8 mouse cellular contexts compared by ENCODE assay signal in genomic region chr11:77737289-77737688, GRCm38 (mm10). TPM values are rescaled to one million over a fixed set of nuclear protein-coding genes. Genes with fewer than 3 reads are reported as not detected.
A peak's percentile ranks its signal among the peaks of the same experiment; 100 is the strongest.
DNase-seq lines count a peak whose midpoint lies in the region; ATAC-seq and TF ChIP-seq lines count a peak whose summit lies in the region.

No protein-coding gene starts in this region.

- H3K27ac ChIP-seq in heart, embryonic 11.5 days (ENCODE audit: low read depth, low read length) = no peak overlapping the region
- H3K27ac ChIP-seq in heart, embryonic 10.5 days = no peak overlapping the region
- no peak overlapping the region for H3K27ac ChIP-seq in left cerebral cortex, adult 2 months
- H3K27ac ChIP-seq in testis, adult 2 months (ENCODE audit: control insufficient read depth, insufficient read depth, low read depth, low read length) = no peak overlapping the region

- H3K4me2 ChIP-seq in heart, embryonic 11.5 days = no peak overlapping the region

- no peaks in the 10 kb centered on the region for H3K9me3 ChIP-seq in heart, embryonic 11.5 days (replicated peaks; ENCODE audit: control insufficient read depth, low read length)
- H3K9me3 ChIP-seq in heart, embryonic 10.5 days = no peaks in the 10 kb centered on the region

- no peak for TF ChIP-seq POLR2A in testis, adult 2 months (IDR thresholded peaks at IDR 0.05; ENCODE audit: control insufficient read depth, low read depth, low read length)

- WGBS in heart, embryonic 11.5 days (ENCODE audit: insufficient replicate concordance) = under 1% methylated on average over 6 of the region's 6 CpGs
- WGBS in heart, embryonic 10.5 days = 2% methylated on average over 6 of the region's 6 CpGs

- no peaks in the 10 kb centered on the region for H3K4me1 ChIP-seq in heart, embryonic 11.5 days (ENCODE audit: control insufficient read depth, insufficient read depth, low read length)
- 0 out of 2 replicates have a peak, but pooled peaks cover 3% of the 10 kb centered on the region for H3K4me1 ChIP-seq in heart, embryonic 10.5 days
- no peaks in the 10 kb centered on the region for H3K4me1 ChIP-seq in testis, adult 2 months (ENCODE audit: control insufficient read depth, insufficient read depth, low read length)

- no peak for ATAC-seq in heart, embryonic 11.5 days (replicated peaks; ENCODE audit: insufficient number of reproducible peaks, low FRiP score, low TSS enrichment)

- no peak overlapping the region for H3K4me3 ChIP-seq in heart, embryonic 11.5 days (ENCODE audit: low read depth, low read length)
- no peak overlapping the region for H3K4me3 ChIP-seq in heart, embryonic 10.5 days
- H3K4me3 ChIP-seq in left cerebral cortex, adult 2 months = no peak overlapping the region
- H3K4me3 ChIP-seq in testis, adult 2 months (ENCODE audit: control insufficient read depth, low read depth, low read length) = no peak overlapping the region

- H3K36me3 ChIP-seq in heart, embryonic 11.5 days (ENCODE audit: control insufficient read depth, insufficient read depth, low read length) = no peaks in the 10 kb centered on the region
- H3K36me3 ChIP-seq in heart, embryonic 10.5 days = no peaks in the 10 kb centered on the region
- no peaks in the 10 kb centered on the region for H3K36me3 ChIP-seq in testis, adult 2 months (ENCODE audit: control insufficient read depth, insufficient read depth, low read length)

- H3K27me3 ChIP-seq in heart, embryonic 11.5 days (ENCODE audit: control insufficient read depth, insufficient read depth, low read length) = no peaks in the 10 kb centered on the region
- no peaks in the 10 kb centered on the region for H3K27me3 ChIP-seq in heart, embryonic 10.5 days (ENCODE audit: insufficient read depth, poor library complexity, severe bottlenecking)
- H3K27me3 ChIP-seq in testis, adult 2 months (ENCODE audit: control insufficient read depth, insufficient read depth, low read length) = no peaks in the 10 kb centered on the region

- peak; percentile 93 for TF ChIP-seq CTCF in left cerebral cortex, adult 2 months (IDR thresholded peaks at IDR 0.05)
- TF ChIP-seq CTCF in testis, adult 2 months (IDR thresholded peaks at IDR 0.05; ENCODE audit: control insufficient read depth, insufficient read depth, insufficient replicate concordance, low read depth, low read length) = peak; percentile 95

- DNase-seq in heart, adult 18-20 months = peak; percentile 82 to 94
- DNase-seq in adrenal gland, adult 2 months = peak; percentile 86
- peak; percentile 93 for DNase-seq in embryo, embryonic 10 days (ENCODE audit: low spot score)
- peak; percentile 89 for DNase-seq in heart, embryonic 10.5 days (ENCODE audit: low spot score)
- peak; percentile 80 to 84 for DNase-seq in left cerebral cortex, adult 2 months (ENCODE audit: extremely low spot score in 1 of 2, low spot score in 2 of 2)
- peak; percentile 41 to 62 for DNase-seq in natural killer cell, adult 2 months (ENCODE audit: low spot score in 2 of 2)

- no peak overlapping the region for H3K9ac ChIP-seq in heart, embryonic 11.5 days (ENCODE audit: low read depth, low read length)

- intact Hi-C loops in left cerebral cortex, adult 2 months (cut with DNase I) = loop anchor here (2.0 to 10.0 kb wide), 2 partner anchors 56 to 228 kb away; no protein-coding TSS in a partner anchor

RNA-seq across cellular contexts. Expression of gene Cryba1, which starts 12.2 kb away (rescaled TPM):
- total RNA-seq in heart, adult 18-20 months (2021) = not detected
- not detected in 2 replicates for polyA plus RNA-seq in heart, embryonic 11.5 days (2014; fragmentation: Nextera tagmentation; extraction: Ambion mirVana)
- not detected for total RNA-seq in adrenal gland, adult 2 months (2021)
- polyA plus RNA-seq in adrenal gland, adult 2 months (2012; rRNA removed) = not detected in 2 replicates
- polyA plus RNA-seq in heart, embryonic 10.5 days (2016; fragmentation: Nextera tagmentation; extraction: Ambion mirVana) = 0.18 TPM in 1 of 2 replicates, not detected in the other
- total RNA-seq in left cerebral cortex, adult 2 months (2021) = not detected
- polyA plus RNA-seq in testis, adult 2 months (2012; rRNA removed) = not detected in 2 replicates

RNA-seq across cellular contexts. Expression of gene Myo18a, which starts 25.8 kb away (rescaled TPM):
- 100 to 1,000 TPM; 228 to 270 TPM for total RNA-seq in heart, adult 18-20 months (2021)
- 94.0 and 96.7 TPM in 2 replicates for polyA plus RNA-seq in heart, embryonic 11.5 days (2014; fragmentation: Nextera tagmentation; extraction: Ambion mirVana)
- 10 to 100 TPM; 50.4 to 75.6 TPM for total RNA-seq in adrenal gland, adult 2 months (2021)
- polyA plus RNA-seq in adrenal gland, adult 2 months (2012; rRNA removed) = 66.5 and 70.4 TPM in 2 replicates
- polyA plus RNA-seq in heart, embryonic 10.5 days (2016; fragmentation: Nextera tagmentation; extraction: Ambion mirVana) = 95.5 and 153 TPM in 2 replicates
- 100 to 1,000 TPM; 164 to 169 TPM for total RNA-seq in left cerebral cortex, adult 2 months (2021)
- 13.4 and 13.6 TPM in 2 replicates for polyA plus RNA-seq in testis, adult 2 months (2012; rRNA removed)

RNA-seq across cellular contexts. Expression of gene Gm10277, which starts 50.3 kb away (rescaled TPM):
- not detected for total RNA-seq in heart, adult 18-20 months (2021)
- polyA plus RNA-seq in heart, embryonic 11.5 days (2014; fragmentation: Nextera tagmentation; extraction: Ambion mirVana) = 0.55 and 0.87 TPM in 2 replicates
- not detected for total RNA-seq in adrenal gland, adult 2 months (2021)
- polyA plus RNA-seq in adrenal gland, adult 2 months (2012; rRNA removed) = not detected in 2 replicates
- polyA plus RNA-seq in heart, embryonic 10.5 days (2016; fragmentation: Nextera tagmentation; extraction: Ambion mirVana) = 1.1 and 1.6 TPM in 2 replicates
- total RNA-seq in left cerebral cortex, adult 2 months (2021) = not detected
- not detected in 2 replicates for polyA plus RNA-seq in testis, adult 2 months (2012; rRNA removed)

RNA-seq across cellular contexts. Expression of gene Nufip2, which starts 51.3 kb away (rescaled TPM):
- 10 to 100 TPM; 47.0 to 47.9 TPM for total RNA-seq in heart, adult 18-20 months (2021)
- 3.8 and 11.3 TPM in 2 replicates for polyA plus RNA-seq in heart, embryonic 11.5 days (2014; fragmentation: Nextera tagmentation; extraction: Ambion mirVana)
- 100 to 1,000 TPM in 1 of 2 experiments, 10 to 100 TPM in 1; 63.7 to 111 TPM for total RNA-seq in adrenal gland, adult 2 months (2021)
- 21.9 and 25.4 TPM in 2 replicates for polyA plus RNA-seq in adrenal gland, adult 2 months (2012; rRNA removed)
- polyA plus RNA-seq in heart, embryonic 10.5 days (2016; fragmentation: Nextera tagmentation; extraction: Ambion mirVana) = 3.9 TPM in 2 replicates
- total RNA-seq in left cerebral cortex, adult 2 months (2021) = 10 to 100 TPM; 68.5 to 73.5 TPM
- 12.1 and 14.4 TPM in 2 replicates for polyA plus RNA-seq in testis, adult 2 months (2012; rRNA removed)
